Mouse (Mus musculus): ENCODE results near the gene Minos1. TPM values are rescaled to one million over a fixed set of nuclear protein-coding genes. Genes with fewer than 3 reads are reported as not detected.
A peak's percentile ranks its signal among the peaks of the same experiment; 100 is the strongest.

Gene Minos1
- polyA plus RNA-seq, 1 experiment from 2014 or later: 523 TPM

DNA sequence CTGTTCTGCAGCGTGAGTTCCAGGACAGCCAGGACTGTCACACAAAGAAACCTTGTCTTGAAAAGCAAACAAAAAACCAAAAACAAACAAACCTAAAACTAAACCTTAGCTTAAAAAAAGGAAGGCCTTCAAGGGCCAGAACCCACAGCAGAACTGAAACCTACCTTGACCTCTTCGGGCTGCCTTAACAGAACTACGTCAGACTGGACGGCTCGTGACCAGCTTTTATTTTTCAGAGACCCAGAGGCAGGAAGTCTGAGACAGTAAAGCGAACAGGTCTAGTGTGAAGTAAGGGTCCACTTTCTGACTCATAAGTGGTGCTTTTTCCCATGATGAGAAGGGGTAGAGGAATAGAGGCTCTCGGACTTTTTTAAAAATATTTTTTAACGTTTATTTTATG is 35.3 kb upstream of the Minos1 start:
- H3K9me3 ChIP-seq (replicated peaks): no peaks in the 10 kb centered on the region
- no peaks in the 10 kb centered on the region for H3K4me1 ChIP-seq
- H3K36me3 ChIP-seq (ENCODE audit: poor library complexity, severe bottlenecking): no peaks in the 10 kb centered on the region
- no peak for ATAC-seq
- 91% methylated on average over 8 of the region's 8 CpGs for WGBS
- H3K4me2 ChIP-seq: no peak overlapping the region
- no peaks in the 10 kb centered on the region for H3K27me3 ChIP-seq
- H3K27ac ChIP-seq: no peak overlapping the region
- H3K9ac ChIP-seq: no peak overlapping the region
- no peak overlapping the region for H3K4me3 ChIP-seq

DNA sequence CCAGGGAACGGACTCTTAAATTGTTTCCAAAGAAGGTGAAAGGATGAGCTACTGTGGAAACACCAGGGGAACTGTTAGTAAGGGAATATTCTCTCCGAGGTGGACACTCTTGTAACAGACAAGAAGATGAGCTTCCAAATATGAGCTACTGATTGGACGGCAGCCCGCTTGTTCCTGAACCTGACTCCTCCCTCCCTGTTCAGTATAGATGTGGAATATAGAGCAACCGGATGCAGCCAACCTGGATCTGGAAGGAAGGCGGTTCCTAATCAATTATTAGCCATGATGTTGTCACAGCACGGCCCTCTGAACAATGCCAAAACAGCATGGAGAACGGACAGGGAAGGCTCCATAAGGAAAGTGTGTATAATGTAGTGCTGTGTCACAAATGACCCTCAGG is 34.3 kb upstream of the Minos1 start:
- Histone ChIP-seq H3K36me3 (ENCODE audit: poor library complexity, severe bottlenecking) (no peaks in the 10 kb centered on the region), H3K4me2 (no peak overlapping the region), H3K27ac (no peak overlapping the region), H3K27me3 (no peaks in the 10 kb centered on the region), H3K4me1 (no peaks in the 10 kb centered on the region), H3K9me3 (replicated peaks) (no peaks in the 10 kb centered on the region), H3K9ac (no peak overlapping the region), H3K4me3 (no peak overlapping the region)
- ATAC-seq: no peak
- 86% methylated on average over 8 of the region's 8 CpGs for WGBS

DNA sequence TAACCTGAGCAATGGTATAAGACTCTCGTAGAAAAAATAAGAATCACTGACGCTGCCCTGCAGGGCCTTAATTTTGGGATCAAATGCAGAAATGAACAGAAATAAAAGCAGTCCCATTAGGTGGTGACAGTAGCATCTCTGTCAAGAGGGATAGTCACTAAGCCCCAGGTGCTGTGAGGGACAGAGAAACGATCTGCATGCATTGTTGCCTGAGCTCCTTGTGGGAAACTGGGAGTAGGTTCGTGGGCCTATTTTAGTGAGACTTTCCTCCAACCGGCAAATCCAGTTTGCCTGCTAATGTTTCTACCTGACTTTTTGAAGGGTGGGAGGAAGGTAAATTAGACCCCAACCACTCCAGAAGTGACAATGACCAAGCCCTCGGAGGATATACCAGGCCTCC is 33.2 kb upstream of the Minos1 start:
- no peaks in the 10 kb centered on the region for H3K36me3 ChIP-seq (ENCODE audit: poor library complexity, severe bottlenecking)
- 84% methylated on average over 6 of the region's 6 CpGs for WGBS
- H3K9ac ChIP-seq: no peak overlapping the region
- no peak for ATAC-seq
- no peak overlapping the region for H3K27ac ChIP-seq
- no peaks in the 10 kb centered on the region for H3K9me3 ChIP-seq (replicated peaks)
- no peak overlapping the region for H3K4me2 ChIP-seq
- no peaks in the 10 kb centered on the region for H3K27me3 ChIP-seq
- no peaks in the 10 kb centered on the region for H3K4me1 ChIP-seq
- H3K4me3 ChIP-seq: no peak overlapping the region

GRCm38 (mm10) chr4:139161076-139161475 is 30.2 kb upstream of the Minos1 start:
- 84% methylated on average over 2 of the region's 2 CpGs for WGBS
- H3K9ac ChIP-seq: no peak overlapping the region
- no peak overlapping the region for H3K4me3 ChIP-seq
- no peak for ATAC-seq
- H3K9me3 ChIP-seq (replicated peaks): no peaks in the 10 kb centered on the region
- H3K4me1 ChIP-seq: no peaks in the 10 kb centered on the region
- H3K36me3 ChIP-seq (ENCODE audit: poor library complexity, severe bottlenecking): no peaks in the 10 kb centered on the region
- no peaks in the 10 kb centered on the region for H3K27me3 ChIP-seq
- H3K27ac ChIP-seq: no peak overlapping the region
- no peak overlapping the region for H3K4me2 ChIP-seq

- Histone ChIP-seq H3K9ac (no peak overlapping the region), H3K36me3 (ENCODE audit: poor library complexity, severe bottlenecking) (no peaks in the 10 kb centered on the region), H3K27ac (no peak overlapping the region), H3K4me2 (no peak overlapping the region), H3K4me1 (no peaks in the 10 kb centered on the region), H3K27me3 (no peaks in the 10 kb centered on the region), H3K9me3 (replicated peaks) (no peaks in the 10 kb centered on the region), H3K4me3 (no peak overlapping the region)
- 93% methylated on average over 14 of the region's 14 CpGs for WGBS
- no peak for ATAC-seq
These were observed 27.4 kb upstream of the Minos1 start for GRCm38 (mm10) chr4:139158350-139158749.

GRCm38 (mm10) chr4:139156538-139156937 is 25.6 kb upstream of the Minos1 start:
- H3K27ac ChIP-seq: no peak overlapping the region
- no peak overlapping the region for H3K4me2 ChIP-seq
- no peaks in the 10 kb centered on the region for H3K4me1 ChIP-seq
- H3K36me3 ChIP-seq (ENCODE audit: poor library complexity, severe bottlenecking): no peaks in the 10 kb centered on the region
- H3K9me3 ChIP-seq (replicated peaks): no peaks in the 10 kb centered on the region
- no peak overlapping the region for H3K9ac ChIP-seq
- H3K4me3 ChIP-seq: no peak overlapping the region
- ATAC-seq: no peak
- 91% methylated on average over 6 of the region's 6 CpGs for WGBS
- H3K27me3 ChIP-seq: no peaks in the 10 kb centered on the region

GRCm38 (mm10) chr4:139154576-139155307 is 23.8 kb upstream of the Minos1 start:
- WGBS: 82% methylated on average over 20 of the region's 20 CpGs
- H3K4me2 ChIP-seq: no peak overlapping the region
- no peaks in the 10 kb centered on the region for H3K4me1 ChIP-seq
- no peak for ATAC-seq
- H3K4me3 ChIP-seq: no peak overlapping the region
- H3K9me3 ChIP-seq (replicated peaks): no peaks in the 10 kb centered on the region
- no peaks in the 10 kb centered on the region for H3K27me3 ChIP-seq
- no peak overlapping the region for H3K9ac ChIP-seq
- no peaks in the 10 kb centered on the region for H3K36me3 ChIP-seq (ENCODE audit: poor library complexity, severe bottlenecking)
- H3K27ac ChIP-seq: no peak overlapping the region

DNA sequence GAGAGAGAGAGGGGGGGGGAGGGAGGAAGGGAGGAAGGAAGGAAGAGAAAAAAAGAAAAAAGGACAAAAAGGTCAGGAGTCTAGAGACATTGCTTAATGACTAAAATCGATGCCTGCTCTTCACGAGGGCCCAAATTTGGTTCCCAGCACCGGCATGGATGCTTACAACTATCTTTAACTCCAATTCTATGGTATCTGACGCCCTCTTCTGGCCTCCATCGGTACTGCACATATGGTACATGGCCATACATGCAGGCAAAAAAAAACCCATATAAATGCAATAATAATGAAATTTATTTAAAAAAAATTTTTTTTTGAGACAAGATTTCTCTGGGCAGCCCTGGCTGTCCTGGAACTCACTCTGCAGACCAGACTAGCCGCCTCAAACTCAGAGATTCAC is 20.5 kb upstream of the Minos1 start:
- Histone ChIP-seq H3K4me3 (no peak overlapping the region), H3K4me1 (no peaks in the 10 kb centered on the region), H3K4me2 (no peak overlapping the region), H3K27ac (no peak overlapping the region), H3K36me3 (ENCODE audit: poor library complexity, severe bottlenecking) (no peaks in the 10 kb centered on the region), H3K9ac (no peak overlapping the region), H3K9me3 (replicated peaks) (peaks cover 13% of the 10 kb centered on the region), H3K27me3 (0 out of 2 replicates have a peak, but pooled peaks cover 2% of the 10 kb centered on the region)
- no peak for ATAC-seq
- WGBS: 69% methylated on average over 6 of the region's 6 CpGs

DNA sequence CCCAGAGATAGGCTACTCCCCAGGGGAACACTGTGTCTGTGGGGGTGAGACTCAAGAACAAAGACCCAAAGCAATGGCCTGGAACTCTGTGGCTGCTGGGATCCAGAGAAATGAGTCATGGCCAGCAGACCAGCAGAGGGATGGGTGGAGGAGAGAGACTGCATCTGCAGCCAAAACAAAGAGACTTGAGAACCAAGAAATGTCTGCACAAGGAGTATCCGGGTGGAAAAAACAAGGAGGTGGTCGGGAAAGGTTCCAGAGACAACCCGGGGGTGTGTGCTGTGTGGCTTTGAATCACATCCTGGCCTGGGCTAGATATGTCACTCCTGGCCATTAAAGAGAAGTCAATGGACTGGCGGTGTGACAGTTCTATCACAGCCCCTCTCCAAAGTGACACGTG is 15.8 kb upstream of the Minos1 start:
- Histone ChIP-seq H3K27ac (no peak overlapping the region), H3K9me3 (replicated peaks) (peaks cover 13% of the 10 kb centered on the region), H3K27me3 (0 out of 2 replicates have a peak, but pooled peaks cover 2% of the 10 kb centered on the region), H3K4me3 (no peak overlapping the region), H3K9ac (no peak overlapping the region), H3K36me3 (ENCODE audit: poor library complexity, severe bottlenecking) (no peaks in the 10 kb centered on the region), H3K4me1 (0 out of 2 replicates have a peak, but pooled peaks cover 3% of the 10 kb centered on the region), H3K4me2 (no peak overlapping the region)
- WGBS: 90% methylated on average over 5 of the region's 5 CpGs
- ATAC-seq: no peak

DNA sequence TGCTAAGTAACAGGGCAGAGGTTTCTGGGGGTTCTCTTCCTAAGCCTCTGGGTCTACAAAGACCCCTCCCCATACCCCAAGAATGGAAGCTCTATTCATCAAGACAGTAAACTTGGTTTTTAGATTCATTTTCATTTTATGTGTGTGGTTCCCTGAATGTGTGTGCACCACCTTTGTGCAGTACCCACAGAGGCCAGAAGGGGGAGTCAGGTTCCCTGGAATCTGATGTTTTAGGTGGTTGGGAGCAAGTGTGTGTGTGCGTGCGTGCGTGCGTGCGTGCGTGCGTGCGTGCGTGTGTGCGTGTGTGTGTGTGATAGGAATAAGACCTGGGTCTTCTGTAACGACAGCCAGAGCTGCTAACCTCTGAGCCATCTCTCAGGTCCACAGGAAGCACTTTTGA is 14.2 kb upstream of the Minos1 start:
- no peak overlapping the region for H3K4me3 ChIP-seq
- no peak overlapping the region for H3K27ac ChIP-seq
- H3K9ac ChIP-seq: no peak overlapping the region
- no peaks in the 10 kb centered on the region for H3K36me3 ChIP-seq (ENCODE audit: poor library complexity, severe bottlenecking)
- H3K4me1 ChIP-seq: 0 out of 2 replicates have a peak, but pooled peaks cover 3% of the 10 kb centered on the region
- H3K9me3 ChIP-seq (replicated peaks): peaks cover 13% of the 10 kb centered on the region
- H3K4me2 ChIP-seq: no peak overlapping the region
- 92% methylated on average over 11 of the region's 11 CpGs for WGBS
- 0 out of 2 replicates have a peak, but pooled peaks cover 2% of the 10 kb centered on the region for H3K27me3 ChIP-seq
- ATAC-seq: no peak

GRCm38 (mm10) chr4:139144577-139144976 is 13.7 kb upstream of the Minos1 start:
- 51% methylated on average over 4 of the region's 4 CpGs for WGBS
- ATAC-seq: no peak
- H3K9me3 ChIP-seq (replicated peaks): peaks cover 13% of the 10 kb centered on the region

DNA sequence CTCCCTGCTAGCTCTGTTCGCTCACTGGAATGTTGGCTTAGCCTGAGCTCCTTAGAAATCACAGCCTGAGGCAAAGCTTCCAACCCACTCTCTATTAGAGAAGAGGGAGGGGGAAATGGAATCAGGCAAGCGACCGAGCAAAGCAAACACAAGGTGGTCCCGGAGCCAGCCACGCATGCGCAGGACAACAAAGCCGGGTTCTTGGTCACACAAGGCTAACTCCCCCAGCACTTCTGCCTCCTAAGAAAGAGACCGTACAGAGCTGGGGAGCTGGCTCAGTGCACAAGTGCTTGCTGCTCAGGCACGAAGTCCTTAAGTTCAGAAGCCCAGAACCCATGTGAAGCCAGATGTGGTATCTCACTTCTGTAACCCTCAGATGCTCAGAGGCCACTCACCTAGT is 12.1 kb upstream of the Minos1 start:
- Histone ChIP-seq H3K36me3 (ENCODE audit: poor library complexity, severe bottlenecking) (no peaks in the 10 kb centered on the region), H3K27ac (no peak overlapping the region), H3K4me2 (peak overlapping the region; percentile 25; the same call in 1 of the 2 replicates), H3K9ac (no peak overlapping the region), H3K4me1 (0 out of 2 replicates have a peak, but pooled peaks cover 3% of the 10 kb centered on the region), H3K27me3 (no peaks in the 10 kb centered on the region), H3K4me3 (no peak overlapping the region), H3K9me3 (replicated peaks) (peaks cover 3% of the 10 kb centered on the region)
- ATAC-seq: no peak
- WGBS: 45% methylated on average over 9 of the region's 9 CpGs

More at GRCm38 (mm10) chr4:139144577-139144976, 13.7 kb upstream of the Minos1 start:
- Histone ChIP-seq H3K4me1 (0 out of 2 replicates have a peak, but pooled peaks cover 3% of the 10 kb centered on the region), H3K27ac (no peak overlapping the region), H3K27me3 (0 out of 2 replicates have a peak, but pooled peaks cover 2% of the 10 kb centered on the region), H3K9ac (no peak overlapping the region), H3K4me2 (no peak overlapping the region), H3K4me3 (no peak overlapping the region), H3K36me3 (ENCODE audit: poor library complexity, severe bottlenecking) (no peaks in the 10 kb centered on the region)

DNA sequence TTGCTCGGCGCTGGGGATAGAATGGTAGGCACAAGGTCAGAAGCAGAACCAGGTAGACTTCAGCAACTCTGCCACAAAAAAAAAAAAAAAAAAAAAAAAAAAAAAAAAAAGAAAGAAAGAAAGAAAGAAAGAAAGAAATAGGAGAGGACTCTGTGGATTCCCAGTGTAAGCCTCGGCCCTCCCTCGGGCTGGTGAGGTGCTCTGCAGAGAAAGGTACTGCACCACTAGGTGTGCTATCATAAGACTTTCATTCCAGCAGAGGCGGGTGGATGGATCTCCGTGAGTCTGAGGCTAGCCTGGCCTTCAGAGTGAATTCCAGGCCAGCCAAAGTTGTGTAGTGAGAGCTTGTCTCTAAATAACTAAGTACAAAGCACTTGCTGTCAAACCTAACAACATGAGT is 10.9 kb upstream of the Minos1 start:
- 74% methylated on average over 6 of the region's 6 CpGs for WGBS
- no peak overlapping the region for H3K27ac ChIP-seq
- H3K9ac ChIP-seq: no peak overlapping the region
- no peaks in the 10 kb centered on the region; the same call in 1 of the 2 replicates for H3K9me3 ChIP-seq (replicated peaks)
- H3K27me3 ChIP-seq: no peaks in the 10 kb centered on the region
- no peak for ATAC-seq
- 0 out of 2 replicates have a peak, but pooled peaks cover 3% of the 10 kb centered on the region for H3K4me1 ChIP-seq
- H3K36me3 ChIP-seq (ENCODE audit: poor library complexity, severe bottlenecking): no peaks in the 10 kb centered on the region
- H3K4me2 ChIP-seq: no peak overlapping the region
- no peak overlapping the region for H3K4me3 ChIP-seq

Measured in forebrain, embryonic 13.5 days (tissue).